Comparison of ENCODE assay signal across 18 mouse cellular contexts in genomic region chr12:99576682-99577081, GRCm38 (mm10). TPM values are rescaled to one million over a fixed set of nuclear protein-coding genes. Genes with fewer than 3 reads are reported as not detected.
DNase-seq lines count a peak whose midpoint lies in the region.
"Had no signal": no experiment of that assay in that cellular context is flagged by ENCODE, and none has a peak within 500 bp of the region (broad histone marks: within the 10 kb centered on the region; RNA-seq: fewer than 3 reads in every experiment).

No protein-coding gene starts in this region.

- DNase-seq in CD4-positive, CD25-positive, alpha-beta regulatory T cell, adult 2 months (ENCODE audit: low read depth, low spot score) = peak; percentile 72
- DNase-seq in ES-CJ7 (ENCODE audit: low read depth, low spot score) = peak; percentile 29
- peak; percentile 71 for DNase-seq in induced T-regulatory cell, adult 2 months (ENCODE audit: low read depth)
- DNase-seq in thymus, postnatal 36 days = peak; percentile 23 to 46
- no peak for DNase-seq in right cerebral cortex, adult 18-20 months
- no peak for DNase-seq in adrenal gland, postnatal 36 days
- DNase-seq in urinary bladder, postnatal 36 days (ENCODE audit: low spot score in 2 of 2) = no peak
- DNase-seq: B cell, adult 2 months; cerebellum, adult 8-10 months; cerebellum, postnatal 25 days; gastrocnemius, postnatal 25 days; heart, adult 11 months; heart, postnatal 36 days; kidney, adult 11 months; kidney, postnatal 14 days; lung, embryonic 14.5 days; lung, postnatal 4 days; right cerebral cortex, postnatal 14 days had no signal

RNA-seq across cellular contexts. Expression of gene Foxn3, which starts 13.3 kb away (rescaled TPM):
- 10 to 100 TPM; 52.6 to 89.1 TPM for total RNA-seq in adrenal gland, postnatal 36 days (2021)

Comparison
In these comparisons a context has a peak if more than half of its experiments do, and no peak if none do; other contexts are left out.
1. DNase-seq: peak in CD4-positive, CD25-positive, alpha-beta regulatory T cell, adult 2 months (single experiment), ES-CJ7 (single experiment), induced T-regulatory cell, adult 2 months (single experiment) and thymus, postnatal 36 days (2 of 2); none in right cerebral cortex, adult 18-20 months (single experiment), adrenal gland, postnatal 36 days (0 of 2) and urinary bladder, postnatal 36 days (0 of 2).